Mouse (Mus musculus) olfactory bulb, adult 2 months (tissue): ENCODE results near the gene Simc1.
A peak's percentile ranks its signal among the peaks of the same experiment; 100 is the strongest.

Experiments
- CTCF ChIP-seq: fragments of 200-500 bp; IDR thresholded peaks from 2 replicates; pipeline ENCODE4 v1.5.1; 2012; ENCODE audit warnings: low read depth, mild to moderate bottlenecking, low read length, moderate library complexity; ENCODE audit not compliant: insufficient read depth
- POLR2A ChIP-seq: fragments of 200-500 bp; IDR thresholded peaks from 2 replicates; pipeline ENCODE4 v1.6.1; 2012; ENCODE audit warnings: mild to moderate bottlenecking, low read depth, low read length, moderate library complexity; ENCODE audit not compliant: insufficient read depth

DNA sequence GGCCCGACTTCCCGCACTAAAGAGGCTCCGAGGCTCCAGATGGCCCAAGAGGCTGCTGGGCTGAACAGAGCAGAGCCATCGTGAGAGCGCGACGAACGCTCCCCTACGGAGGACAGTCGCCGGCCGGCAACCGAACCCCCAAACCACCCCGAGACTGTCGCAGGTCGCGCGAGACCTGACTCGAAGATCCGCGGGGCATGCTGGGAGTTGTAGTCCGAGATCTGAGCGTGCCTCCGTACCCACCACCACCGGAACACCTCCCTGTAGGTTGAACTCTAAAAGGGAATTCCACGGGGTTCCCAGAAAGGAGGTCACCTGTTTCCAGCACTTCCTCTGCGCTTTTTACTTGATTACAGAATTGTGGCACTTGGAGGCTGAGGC, 61.6 kb downstream of the Simc1 start, which contains the start of gene 4833439L19Rik:
- peak; percentile 92 for TF ChIP-seq POLR2A
- TF ChIP-seq CTCF, result no peak
